Mouse (Mus musculus): ENCODE measurements around the gene Ext2.

GRCm38 (mm10) chr2:93666146-93666858 lies 156.1 kb downstream of the Ext2 start:
- TF ChIP-seq CEBPB (IDR thresholded peaks at IDR 0.05; ENCODE audit: insufficient read depth, poor library complexity, severe bottlenecking): no peak
- TF ChIP-seq POLR2A (IDR thresholded peaks at IDR 0.05; ENCODE audit: insufficient read length, low read depth): no peak
- no peak for TF ChIP-seq E2F4 (IDR thresholded peaks at IDR 0.05; ENCODE audit: insufficient read depth)
- TF ChIP-seq MAX (IDR thresholded peaks at IDR 0.05; ENCODE audit: low read depth): no peak
- TF ChIP-seq POLR2AphosphoS2 (IDR thresholded peaks at IDR 0.05; ENCODE audit: insufficient read length, low read depth): no peak
- TF ChIP-seq REST (IDR thresholded peaks at IDR 0.05; ENCODE audit: insufficient read depth, insufficient read length): no peak

Measured in myocyte (in vitro differentiated cells).